In the genomic region with DNA sequence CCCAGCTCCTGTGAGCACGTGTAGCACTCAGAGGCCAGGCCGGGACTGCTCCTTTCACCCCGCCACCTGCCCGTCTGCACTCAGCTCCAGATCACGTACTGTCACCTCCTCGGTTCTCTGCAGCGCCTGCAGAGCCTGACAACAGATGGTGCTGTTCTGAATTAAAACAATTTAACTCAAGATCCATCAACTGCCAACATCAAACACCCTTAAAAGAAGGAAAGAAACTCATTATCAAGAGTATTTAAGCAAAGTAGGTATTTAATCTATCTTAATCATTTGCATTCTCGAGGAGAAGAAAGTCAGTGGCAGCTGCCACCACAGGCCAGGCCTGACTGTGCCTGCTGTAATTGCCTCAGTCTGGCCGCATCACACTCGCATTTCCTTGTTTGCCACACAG, we compare ENCODE assay signal across 12 mouse cellular contexts. TPM values are rescaled to one million over a fixed set of nuclear protein-coding genes. Genes with fewer than 3 reads are reported as not detected.
DNase-seq lines count a peak whose midpoint lies in the region; ATAC-seq lines count a peak whose summit lies in the region.
"Had no signal": no experiment of that assay in that cellular context is flagged by ENCODE, and none has a peak within 500 bp of the region (broad histone marks: within the 10 kb centered on the region; RNA-seq: fewer than 3 reads in every experiment).

No protein-coding gene starts in this region.

- no peak overlapping the region for H3K4me3 ChIP-seq in heart, embryonic 10.5 days
- H3K4me3 ChIP-seq: embryonic facial prominence, embryonic 13.5 days; limb, embryonic 15.5 days; lung, embryonic 15.5 days had no signal

- no peak for DNase-seq in frontal cortex, postnatal 14 days (ENCODE audit: low spot score in 2 of 2)
- DNase-seq in right cerebral cortex, postnatal 25 days: peak; percentile 23
- DNase-seq in right cerebral cortex, postnatal 14 days: no peak
- DNase-seq in forelimb bud, embryonic 11.5 days (ENCODE audit: low read depth, low spot score): peak; percentile 18
- no peak for DNase-seq in heart, adult 18-20 months
- no peak for DNase-seq in thymus, postnatal 14 days
- DNase-seq in heart, embryonic 10.5 days (ENCODE audit: low spot score): no peak

- H3K27me3 ChIP-seq in heart, embryonic 10.5 days (ENCODE audit: insufficient read depth, poor library complexity, severe bottlenecking): no peaks in the 10 kb centered on the region
- H3K27me3 ChIP-seq: embryonic facial prominence, embryonic 13.5 days; limb, embryonic 15.5 days; lung, embryonic 15.5 days had no signal

- peaks cover 7% of the 10 kb centered on the region; the same call in 1 of the 2 replicates for H3K4me1 ChIP-seq in heart, embryonic 10.5 days

- no peaks in the 10 kb centered on the region for H3K36me3 ChIP-seq in heart, embryonic 10.5 days
- H3K36me3 ChIP-seq: embryonic facial prominence, embryonic 13.5 days; limb, embryonic 15.5 days; lung, embryonic 15.5 days had no signal

- peak; percentile 58; the same call in 1 of the 2 replicates for ATAC-seq in frontal cortex, adult (ENCODE audit: low TSS enrichment)

- WGBS in heart, embryonic 10.5 days: 59% methylated on average over 10 of the region's 10 CpGs

- no peaks in the 10 kb centered on the region for H3K9me3 ChIP-seq in heart, embryonic 10.5 days
- H3K9me3 ChIP-seq: embryonic facial prominence, embryonic 13.5 days; limb, embryonic 15.5 days; lung, embryonic 15.5 days had no signal

- no peak overlapping the region for H3K27ac ChIP-seq in heart, embryonic 10.5 days
- H3K27ac ChIP-seq: embryonic facial prominence, embryonic 13.5 days; kidney, postnatal 0 days; limb, embryonic 15.5 days; lung, embryonic 15.5 days had no signal

RNA-seq across cellular contexts. Expression of gene Med27, which starts 38.8 kb away (rescaled TPM):
- 10 to 100 TPM; 15.0 to 15.3 TPM for total RNA-seq in heart, adult 18-20 months (2021)
- polyA plus RNA-seq in heart, embryonic 10.5 days (2016; fragmentation: Nextera tagmentation; extraction: Ambion mirVana): 40.0 and 53.8 TPM in 2 replicates

Comparison
In these comparisons a context has a peak if more than half of its experiments do, and no peak if none do; other contexts are left out.
1. DNase-seq: peak in right cerebral cortex, postnatal 25 days (single experiment) and forelimb bud, embryonic 11.5 days (single experiment); none in frontal cortex, postnatal 14 days (0 of 2), right cerebral cortex, postnatal 14 days (single experiment), heart, adult 18-20 months (0 of 2), thymus, postnatal 14 days (single experiment) and heart, embryonic 10.5 days (single experiment).